Mouse (Mus musculus) embryo, embryonic 11.5 days (tissue): ENCODE results near the gene Gatc.
A peak's percentile ranks its signal among the peaks of the same experiment; 100 is the strongest.
"Not testable (repeated sequence)": the region's sequence is repeated elsewhere in the genome, so short reads cannot be mapped to it uniquely, and the experiment has no call there.

Experiments used
- DNase-seq: peaks from one replicate; pipeline ENCODE4 v3.0.0-alpha.2; 2012; ENCODE audit warnings: low read depth, low spot score

The Gatc gene

DNA sequence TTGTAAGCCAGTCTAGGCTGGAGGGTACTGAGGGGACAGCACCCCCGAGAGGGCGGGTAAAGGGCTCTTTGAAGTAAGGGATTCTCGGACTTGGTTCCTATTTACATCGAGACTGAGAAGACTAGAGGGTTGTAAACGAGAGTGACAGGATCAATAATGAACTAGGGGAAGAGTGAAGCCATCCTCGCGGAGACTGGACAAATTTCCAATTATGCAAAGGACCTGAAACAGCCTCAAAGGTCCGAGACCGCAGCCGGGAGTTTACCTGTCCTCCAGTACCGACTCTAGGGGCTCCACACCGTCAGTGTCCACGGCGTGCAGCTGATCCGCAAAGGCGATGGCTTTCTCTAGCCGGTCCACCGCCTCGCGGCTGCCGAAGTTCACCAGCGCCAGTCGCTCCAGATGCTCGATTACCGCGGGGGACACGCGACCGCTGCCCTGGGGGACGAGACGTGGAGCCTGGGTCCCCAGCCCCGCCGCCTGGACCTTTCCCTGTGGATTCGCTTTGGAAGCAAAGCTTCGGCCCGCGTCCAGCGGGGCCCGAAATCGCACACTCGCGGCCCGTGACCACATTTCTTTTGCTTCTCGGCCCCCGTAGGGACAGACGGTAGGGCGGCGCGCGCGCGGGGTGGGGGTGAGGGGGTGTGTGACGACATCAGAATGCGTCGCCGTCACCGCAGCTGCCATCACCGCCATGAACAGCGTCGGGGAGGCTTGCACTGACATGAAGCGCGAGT lies at the start of gene Gatc, which contains the start of gene Triap1:
Gene Gatc, minus strand, starts transcription at position 602 of the 737 bp plus-strand sequence.
Gene Triap1, plus strand, starts transcription at position 649 of the 737 bp plus-strand sequence.
- peak; percentile 81 for DNase-seq

DNA sequence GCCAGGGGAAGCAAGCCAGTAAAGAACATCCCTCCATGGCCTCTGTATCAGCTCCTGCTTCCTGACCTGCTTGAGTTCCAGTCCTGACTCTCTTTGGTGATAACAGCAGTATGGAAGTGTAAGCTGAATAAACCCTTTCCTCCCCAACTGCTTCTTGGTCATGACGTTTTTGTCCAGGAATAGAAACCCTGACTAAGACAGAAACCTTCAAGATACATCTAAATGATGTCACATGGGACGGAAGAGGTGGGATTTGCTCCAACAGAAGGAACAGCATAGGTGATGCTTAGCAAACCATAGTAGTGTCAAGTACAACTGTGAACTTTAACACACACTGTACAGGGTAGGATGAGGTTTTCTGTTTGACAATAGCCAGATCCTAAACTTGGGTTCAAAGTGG lies 37.9 kb upstream of the Gatc start:
- not testable (repeated sequence) for DNase-seq

DNA sequence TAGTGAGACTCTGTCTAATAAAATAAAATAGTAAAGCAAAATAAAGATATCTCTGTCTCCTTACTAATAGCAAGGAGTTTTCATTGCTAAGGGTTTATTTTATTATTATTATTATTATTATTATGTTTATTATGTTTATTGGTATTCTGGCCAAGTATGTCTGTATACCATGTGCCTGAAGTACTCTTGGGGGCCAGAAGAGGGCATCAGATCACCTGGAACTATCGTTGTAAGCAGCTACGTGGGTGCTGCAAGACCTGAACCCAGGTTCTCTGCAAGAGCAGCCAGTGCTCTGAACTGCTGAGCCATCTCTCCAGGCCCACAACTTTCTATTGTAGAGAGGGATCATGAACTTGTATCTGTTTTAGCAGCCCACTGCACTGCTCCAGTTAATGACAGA lies 34.5 kb upstream of the Gatc start:
- DNase-seq, result no peak

DNA sequence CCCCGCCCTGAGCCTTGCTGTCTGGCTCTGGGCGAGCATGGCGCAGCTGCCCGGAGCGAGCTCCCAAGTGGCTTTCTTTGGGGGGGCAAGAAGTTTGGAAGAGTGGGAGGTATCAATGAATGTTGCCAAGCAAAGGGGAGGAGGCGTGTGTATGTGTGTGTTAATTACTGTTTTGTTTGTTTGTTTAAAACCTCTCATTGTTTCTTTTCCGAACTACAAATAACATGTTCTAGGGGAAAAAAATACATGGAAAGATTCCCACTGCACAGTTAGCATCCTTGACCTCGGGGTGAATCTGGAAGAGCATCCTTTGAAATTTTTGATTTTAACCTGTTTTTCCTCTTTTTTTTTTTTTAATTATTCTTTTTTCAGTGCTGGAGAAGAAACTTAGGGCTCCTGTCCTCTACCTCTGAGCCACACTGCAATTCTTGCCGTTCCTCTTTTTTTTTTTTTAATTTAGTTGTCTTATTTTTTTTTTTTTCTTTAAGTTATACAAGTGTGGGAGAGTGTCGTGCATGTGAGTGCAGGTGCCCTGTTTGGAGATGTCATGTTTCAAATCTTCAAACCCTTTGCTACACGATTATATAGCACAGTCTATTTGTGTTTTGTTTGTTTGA lies 33.3 kb upstream of the Gatc start:
- no peak for DNase-seq

DNA sequence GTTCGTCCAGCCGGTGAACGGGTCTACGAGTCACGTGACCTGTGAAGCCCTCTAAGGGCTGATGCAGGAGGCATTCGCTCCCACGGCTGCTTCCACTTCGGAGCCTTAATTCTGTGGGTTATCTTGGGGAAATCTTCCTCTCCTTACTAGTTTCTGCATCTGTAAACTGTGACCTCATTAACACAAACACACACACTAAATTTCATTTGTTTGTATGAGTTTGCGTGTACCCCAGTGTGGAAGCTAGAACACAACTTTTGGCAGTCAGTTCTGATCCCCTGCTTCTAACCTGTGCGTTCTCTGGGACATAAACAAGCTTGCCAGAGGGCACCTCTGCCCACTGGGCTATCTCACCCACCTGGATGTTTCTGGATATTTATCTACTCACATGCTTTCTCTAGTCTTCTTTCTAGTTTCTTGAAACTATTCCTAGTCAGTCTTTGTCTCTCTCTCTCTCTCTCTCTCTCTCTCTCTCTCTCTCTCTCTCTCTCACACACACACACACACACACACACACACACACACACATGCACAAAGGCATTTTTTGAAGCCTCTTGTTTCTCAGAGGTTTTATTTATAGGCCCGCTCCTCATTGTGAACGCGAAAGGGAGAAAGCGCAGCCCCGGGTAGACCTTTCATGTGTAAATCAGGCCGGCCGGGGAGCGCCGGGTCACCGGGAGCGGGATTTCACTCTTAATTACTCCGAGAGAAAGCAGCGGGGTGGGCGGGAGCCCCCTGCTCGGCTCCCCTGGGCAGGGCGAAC lies 32.6 kb upstream of the Gatc start:
- peak; percentile 55 for DNase-seq

DNA sequence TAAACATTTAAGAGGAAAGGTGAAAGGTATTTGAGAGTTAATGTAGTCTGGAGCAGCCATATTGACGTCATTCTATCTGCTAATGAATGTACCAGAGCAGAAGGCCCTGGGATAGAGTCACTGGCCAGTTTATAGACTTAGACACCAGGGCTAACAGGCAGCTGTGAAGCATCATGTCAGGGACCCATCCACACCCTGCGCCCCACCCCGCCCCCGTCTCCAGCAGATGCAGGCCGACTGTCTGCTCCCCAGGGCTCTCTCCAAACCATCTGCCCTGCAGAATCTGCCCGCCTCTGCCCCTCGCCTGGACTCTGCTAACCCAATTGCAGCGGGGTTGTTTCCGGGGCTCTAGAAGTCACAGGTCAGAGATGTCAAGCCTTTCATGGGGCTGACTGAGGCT lies 30.8 kb upstream of the Gatc start:
- no peak for DNase-seq

DNA sequence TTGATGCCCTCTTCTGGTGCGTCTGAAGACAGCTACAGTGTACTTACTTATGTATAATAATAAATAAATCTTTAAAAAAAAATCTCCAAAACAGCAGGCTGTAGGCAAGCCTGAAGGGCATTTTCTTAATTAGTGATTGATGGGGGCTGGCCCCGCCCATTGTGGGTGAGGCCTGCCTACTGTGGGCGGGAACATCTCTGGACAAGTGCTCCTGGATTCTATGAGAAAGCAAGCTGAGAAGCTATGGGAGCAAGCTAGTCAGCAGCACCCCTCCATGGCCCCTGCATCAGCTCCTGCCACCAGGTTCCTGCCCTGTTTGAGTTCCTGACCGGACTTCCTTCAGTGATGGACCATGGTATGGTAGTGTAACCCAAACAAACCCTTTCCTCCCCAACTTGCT lies 23.8 kb upstream of the Gatc start:
- no peak for DNase-seq

DNA sequence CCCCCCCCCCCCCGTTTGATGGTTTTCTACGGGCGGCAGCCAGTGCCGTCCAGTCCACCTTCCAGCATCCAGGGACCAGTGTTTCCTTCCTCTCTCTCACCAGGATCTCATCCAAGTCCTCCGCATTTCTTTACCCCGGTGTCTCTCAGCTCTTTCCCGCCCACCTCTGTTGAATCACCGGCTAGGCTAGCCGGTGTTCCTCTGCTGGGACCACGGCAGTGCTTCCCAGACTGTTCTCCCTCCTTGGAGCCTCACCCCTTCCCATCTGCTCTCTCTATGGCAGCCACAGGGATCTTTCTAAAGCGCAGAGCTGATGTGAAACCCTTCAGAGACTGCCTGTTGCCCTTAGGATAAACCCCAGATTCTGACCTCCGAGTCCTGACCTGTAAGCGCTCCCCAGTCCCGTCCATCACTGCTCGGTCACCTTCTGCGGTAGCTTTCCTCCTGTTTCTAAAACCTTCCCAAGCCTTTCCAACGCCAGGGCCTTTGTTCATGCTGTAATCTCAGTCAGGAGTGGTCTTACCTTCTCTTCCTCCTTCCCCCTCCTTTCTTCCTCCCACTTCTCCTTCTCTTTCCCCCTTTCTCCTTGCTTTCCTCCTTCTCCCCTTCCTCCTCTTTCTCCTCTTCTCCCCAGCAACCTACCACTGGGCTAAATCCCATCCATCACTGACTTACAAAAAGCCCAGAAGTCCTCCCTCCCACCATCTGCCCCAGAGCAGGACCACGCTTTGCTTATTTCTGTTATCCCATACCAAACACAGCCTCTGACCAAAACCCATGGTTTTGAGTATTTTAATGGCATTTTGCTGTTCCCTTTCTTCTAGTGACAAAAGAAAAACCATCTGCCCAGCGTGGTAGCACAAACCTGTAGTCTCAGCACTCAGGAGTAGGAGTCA lies 22.1 kb upstream of the Gatc start:
- no peak for DNase-seq

DNA sequence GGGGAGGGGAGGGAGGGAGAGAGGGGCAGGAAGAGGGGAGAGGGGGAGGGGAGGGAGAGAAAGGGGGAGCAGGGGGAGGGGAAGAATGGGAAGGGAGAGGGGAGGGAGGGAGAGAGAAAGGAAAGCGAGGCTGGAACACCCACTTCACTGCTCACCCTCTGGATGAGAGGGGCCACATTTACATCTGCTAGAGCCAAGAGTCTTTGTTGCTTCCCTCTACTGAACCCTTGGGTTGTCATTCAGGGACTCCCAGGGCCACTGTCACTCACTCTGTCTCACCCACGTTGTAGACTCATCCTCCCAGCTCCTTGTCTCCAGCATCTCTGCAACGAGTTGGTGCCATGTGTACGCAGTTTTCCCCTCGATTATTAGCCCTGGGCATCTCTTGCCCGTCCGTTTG lies 21.2 kb upstream of the Gatc start:
- no peak for DNase-seq

DNA sequence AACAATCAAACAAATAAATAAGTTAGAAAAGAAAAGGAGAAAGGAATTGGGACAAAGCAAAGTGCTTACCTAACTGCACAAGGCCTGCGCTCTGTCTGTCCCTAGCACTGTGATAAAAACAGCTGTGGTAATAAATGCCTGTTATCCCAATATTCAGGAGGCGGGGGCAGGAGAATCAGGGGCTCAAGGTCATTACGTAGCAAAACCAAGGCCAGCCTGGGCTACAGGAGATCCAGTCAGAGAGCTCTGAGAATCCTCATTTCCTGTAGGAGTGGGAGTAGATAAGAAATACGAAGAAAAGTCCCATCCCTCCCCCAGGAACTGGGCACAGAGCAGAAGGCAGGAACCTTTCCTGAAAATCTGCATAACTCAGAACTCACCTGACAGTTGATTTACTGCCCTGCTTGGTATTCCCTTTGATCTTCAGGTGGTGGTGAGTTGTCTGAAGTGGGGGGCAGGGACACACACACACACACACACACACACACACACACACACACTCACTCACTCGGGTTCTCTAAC lies 18.9 kb upstream of the Gatc start:
- DNase-seq, result no peak

DNA sequence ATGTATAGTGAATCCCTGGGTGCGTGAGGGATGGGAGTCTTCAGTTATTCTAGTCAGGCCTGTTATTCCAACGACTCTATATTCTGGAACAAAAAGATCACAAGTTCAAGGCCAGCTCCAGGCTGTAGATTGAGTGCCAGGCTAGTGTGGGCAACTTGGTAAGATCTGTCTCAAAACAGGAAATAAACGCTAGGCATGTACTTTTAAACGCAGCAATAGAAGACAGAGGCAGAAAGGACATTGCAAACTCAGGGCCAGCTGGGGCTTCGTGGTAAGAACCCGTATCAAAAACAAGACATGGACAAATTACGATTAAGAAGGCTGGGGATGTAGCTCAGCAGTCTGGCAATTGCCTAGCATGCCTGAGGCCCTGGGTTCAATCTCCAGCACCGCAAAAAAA lies 18.5 kb upstream of the Gatc start:
- DNase-seq, result no peak

DNA sequence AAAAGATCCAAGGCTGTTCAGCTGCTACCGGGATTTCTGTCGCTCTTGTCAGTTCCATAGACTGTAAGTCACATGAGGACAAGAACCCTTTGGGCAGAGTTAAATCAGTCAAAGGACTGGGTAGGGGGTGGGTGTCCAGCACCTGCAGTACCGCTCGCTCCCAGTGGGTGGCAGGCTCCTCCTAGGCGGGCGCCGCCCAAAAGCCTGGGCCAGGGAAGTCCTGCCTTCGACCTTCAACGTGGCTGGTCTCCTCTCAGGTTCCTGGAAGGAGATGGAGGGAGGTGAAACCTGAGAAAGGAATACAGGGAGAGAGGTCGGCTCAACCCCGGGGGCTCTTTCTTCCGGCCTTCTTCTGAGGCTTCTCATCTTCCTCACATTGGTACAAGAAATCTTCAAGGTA lies 17.9 kb upstream of the Gatc start:
- peak; percentile 73 for DNase-seq

DNA sequence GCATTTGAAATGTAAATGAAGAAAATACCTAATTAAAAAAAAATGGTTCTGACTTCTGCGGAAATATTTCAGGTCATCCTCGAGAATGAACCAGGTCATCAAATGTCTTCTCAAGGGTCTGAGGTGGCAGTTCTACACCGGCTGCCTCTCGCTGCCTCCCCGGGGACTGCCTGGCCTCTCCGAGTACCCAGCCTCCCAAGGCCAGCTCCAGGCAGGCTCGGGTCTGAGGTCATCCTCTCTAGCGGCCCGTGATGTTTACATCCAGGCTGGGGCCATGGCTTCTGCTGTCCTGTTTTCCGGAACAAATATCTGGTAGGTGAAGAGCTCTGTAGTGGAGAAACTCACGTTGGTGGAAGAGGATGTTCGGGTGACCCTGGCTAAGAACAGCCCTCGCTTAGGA lies 14.1 kb upstream of the Gatc start:
- DNase-seq, result no peak

DNA sequence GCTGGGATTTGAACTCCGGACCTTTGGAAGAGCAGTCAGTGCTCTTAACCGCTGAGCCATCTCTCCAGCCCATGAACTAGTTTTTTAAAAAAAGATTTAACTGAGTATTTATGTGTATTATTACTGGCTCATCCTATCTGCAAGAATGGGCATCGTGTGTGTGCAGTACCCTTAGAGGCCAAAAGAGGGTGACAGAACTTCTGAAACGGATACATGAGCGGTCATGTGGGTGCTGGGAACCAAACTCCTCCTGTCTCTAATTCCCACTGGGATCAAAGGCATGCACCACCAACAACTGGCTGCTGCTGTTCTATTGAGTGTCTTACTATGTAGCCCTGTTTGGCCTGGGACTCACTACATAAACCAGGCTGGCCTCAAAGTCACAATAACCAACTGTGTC lies 10.4 kb upstream of the Gatc start:
- DNase-seq, result no peak

DNA sequence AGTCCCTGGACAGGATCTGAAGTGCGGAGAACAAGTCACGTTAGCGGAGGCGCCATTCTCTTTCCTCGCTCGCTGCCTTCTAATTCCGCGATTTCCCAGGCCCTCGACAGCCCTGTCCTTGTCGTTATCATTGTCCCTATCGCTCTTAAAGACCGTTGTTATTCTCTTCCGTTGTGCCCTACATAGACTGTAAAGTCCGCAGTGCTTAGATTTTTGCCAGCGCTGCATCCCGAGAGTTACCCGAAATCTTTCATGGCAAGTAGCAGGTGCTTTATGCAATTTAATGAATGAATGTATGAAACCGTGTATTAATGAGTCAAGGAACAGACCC lies 8.2 kb upstream of the Gatc start:
- DNase-seq, result no peak

DNA sequence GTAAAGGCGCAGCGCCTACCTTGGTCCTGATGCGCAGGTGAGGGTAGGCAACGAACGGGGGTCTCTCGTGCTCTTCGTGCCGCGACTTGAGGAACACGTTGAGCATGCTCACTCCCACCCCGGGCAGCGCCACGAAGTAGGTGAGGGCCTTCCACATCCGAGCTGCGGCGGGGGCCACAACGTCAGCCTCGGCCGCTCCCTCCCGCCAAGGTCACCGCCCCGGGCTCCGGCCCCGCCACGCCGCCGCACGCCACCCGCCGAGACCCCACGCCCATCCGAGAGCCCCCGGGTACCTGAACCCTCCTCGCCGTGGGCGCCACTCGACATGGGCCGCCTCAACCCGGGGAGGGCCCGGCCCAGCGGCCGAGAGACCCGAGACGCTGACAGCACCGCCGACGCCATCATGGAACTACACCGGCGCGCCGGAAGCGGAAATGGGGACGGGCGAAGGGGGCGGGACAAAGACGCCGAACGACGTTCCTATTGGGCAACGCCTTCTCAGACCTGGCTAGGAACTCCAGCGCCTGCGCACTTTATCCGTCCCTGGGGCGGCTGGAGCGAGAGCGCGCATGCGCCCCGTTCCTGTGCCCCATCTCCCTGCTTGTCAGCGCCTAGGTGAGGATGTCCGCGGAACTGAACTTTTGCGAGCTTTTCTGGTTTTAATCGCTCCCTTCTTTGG lies 7.7 kb upstream of the Gatc start, which contains the start of gene Cox6a1:
Gene Cox6a1, minus strand, starts transcription at position 436 of the 679 bp plus-strand sequence.
- DNase-seq, result peak; percentile 98

DNA sequence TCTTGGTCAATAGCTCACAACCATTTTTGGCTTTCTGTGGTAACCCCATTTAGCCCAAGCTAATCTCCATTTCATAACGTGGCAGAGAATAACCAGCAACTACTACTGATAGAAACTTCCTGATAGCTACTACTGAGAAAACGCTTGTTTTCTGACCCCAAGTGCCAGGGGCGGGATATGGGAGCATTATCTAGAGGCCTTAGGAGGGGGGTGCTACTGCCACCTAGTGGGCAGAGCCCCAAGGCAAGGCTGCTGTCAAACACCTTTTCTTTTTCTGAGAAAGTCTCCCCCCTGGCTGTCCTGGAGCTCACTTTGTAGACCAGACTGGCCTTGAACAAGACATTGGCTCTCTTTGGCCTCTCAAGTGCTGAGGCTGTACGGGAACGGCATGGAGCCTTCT lies 6.6 kb upstream of the Gatc start:
- DNase-seq, result peak; percentile 75

DNA sequence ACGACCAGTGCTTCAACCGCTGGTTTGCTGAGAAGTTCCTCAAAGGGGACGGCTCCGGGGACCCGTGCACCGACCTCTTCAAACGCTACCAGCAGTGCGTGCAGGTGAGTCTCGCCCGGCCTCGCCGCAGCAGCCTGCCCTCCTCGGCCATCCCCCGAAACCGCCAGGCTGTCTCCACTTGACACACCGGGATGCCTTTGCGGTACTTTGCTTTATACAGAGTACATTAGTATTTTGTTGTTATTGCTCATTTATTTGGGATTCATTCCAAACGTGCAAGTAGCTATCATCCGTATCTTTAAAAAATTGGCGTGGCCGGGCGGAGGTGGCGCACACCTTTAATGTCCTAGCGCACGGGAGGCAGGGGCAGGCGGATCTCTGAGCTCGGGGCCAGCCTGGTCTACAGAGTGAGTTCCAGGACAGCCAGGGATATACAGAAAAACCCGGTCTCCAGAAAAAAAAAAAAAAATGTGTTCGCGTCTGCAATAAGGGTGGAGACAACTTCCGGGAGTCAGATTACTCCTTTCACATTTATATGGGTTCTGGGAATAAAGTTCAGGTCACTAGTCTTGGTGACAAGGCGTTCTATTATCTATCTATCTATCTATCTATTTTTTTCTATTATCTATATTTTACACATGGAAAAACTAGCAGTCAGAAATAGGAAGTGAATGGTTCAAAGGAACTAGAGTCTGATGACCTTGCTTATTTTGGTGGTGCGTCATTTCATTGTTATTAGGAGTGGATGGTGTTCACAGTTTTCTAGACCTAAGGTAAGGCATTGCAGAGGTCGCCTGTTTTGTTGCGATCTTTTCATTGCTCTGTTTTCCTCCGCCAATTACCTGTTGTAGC lies 562 bp upstream of the Gatc start:
- no peak for DNase-seq

DNA sequence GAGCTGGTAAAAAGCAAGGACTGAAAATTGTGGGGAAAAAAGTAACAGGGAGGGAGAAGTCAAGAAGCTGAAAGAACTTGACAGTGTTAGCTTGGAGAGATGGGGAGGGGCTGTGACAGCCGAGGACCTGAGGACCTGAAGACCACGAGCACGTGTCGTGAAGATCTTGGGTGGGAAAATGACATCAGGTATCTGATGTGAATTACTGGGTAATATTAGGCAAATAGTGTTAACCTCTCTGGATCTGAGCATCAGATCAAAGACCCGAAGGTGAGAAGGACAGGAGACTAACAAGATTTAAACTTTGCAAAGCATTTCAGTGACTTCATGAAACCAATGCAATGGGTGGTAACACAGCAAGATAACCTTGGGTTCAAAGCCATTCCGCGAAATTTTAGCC lies 971 bp downstream of the Gatc start:
- no peak for DNase-seq

DNA sequence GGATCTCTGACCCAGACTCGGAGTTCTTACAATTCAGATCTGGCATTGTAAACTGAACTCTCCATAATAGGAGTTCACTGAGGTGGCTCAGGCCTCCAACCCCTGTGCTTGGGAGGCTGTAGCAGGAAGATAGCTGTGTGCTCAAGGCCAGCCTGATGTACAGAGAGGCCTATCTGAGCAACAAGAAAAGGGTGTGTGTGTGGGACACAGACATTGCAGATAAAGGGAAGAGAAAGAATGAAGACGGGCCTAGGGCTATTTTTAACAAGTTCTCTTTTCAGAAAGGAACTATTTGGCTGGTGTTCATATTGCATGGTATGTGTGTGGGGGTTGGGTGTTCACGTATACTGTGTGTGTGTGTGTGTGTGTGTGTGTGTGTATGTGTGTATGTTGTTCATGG lies 7.4 kb downstream of the Gatc start:
- DNase-seq, result no peak
